Mouse (Mus musculus) T-helper 2 cell (primary cell): ENCODE measurements at regions not wholly inside any gene's neighbourhood (a gene's known extent, or its start where the extent isn't known, plus 50 kb on each side); places are given as distances from the start of the nearest gene placed in this dataset.

Source experiments
- in situ Hi-C: fragments of 300-600 bp; cut with MboI, MseI; formaldehyde crosslinking; loops from one replicate; pipeline ENCODE4 v1.15.1; 2025; ENCODE audit warnings: high pct_unique_total_duplicates

DNA sequence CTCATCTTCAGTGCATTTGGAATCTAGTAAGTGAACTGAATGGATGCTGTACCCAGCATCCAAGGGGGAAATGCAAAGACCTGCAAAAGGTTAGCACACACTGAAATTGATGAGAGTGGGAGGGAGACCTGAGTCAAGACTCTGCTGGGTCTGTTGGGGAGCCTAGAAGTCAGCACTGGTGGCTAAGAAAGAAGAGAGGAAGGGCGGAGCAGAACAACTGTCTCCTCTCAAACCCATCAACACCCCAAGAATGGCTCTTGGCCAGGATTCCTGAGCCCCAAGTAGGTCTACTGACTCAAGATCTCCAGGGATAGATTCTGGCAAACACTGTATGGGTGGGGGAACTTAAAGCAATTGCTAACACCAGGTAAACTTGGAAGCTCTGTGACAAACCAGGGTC is 57.7 kb upstream of the Prickle1 start:
- in situ Hi-C loops, result no loop called here

DNA sequence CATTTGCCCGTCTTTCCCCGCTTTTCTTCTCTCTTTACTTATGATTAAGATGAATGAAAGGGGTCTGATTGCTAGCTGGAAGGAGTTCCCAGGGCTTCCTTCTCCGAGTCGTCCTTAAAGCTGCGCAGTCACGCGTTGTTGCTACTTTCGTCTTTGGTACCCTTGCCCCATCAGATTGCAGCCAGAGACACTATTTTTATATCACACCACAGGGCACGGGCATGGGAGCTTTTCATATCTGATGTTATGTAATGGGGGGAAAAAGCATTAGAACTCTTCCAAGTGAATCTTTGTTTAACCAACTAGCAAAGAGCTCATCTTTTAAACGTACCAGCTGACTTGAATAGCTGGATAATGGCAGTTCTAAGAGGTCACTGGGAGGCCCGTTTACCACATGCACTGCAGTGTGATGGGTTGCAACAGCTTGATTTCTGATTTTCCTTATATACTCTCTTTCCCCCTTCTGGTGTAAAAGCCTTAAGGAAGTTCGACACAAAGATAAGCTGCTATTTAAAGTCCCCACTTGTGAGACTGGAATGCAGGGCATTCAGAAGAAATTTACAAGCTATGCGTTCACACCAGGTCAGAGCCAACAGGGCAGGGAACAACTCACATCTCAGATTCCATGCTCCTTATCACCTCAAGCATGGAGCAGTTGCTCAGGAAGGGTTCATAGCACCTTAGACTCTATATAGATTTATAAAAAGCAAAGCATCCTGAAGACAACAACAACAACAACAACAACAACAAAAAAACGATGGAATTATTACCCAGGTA is 55.5 kb upstream of the Prickle1 start:
- in situ Hi-C loops, result no loop called here

DNA sequence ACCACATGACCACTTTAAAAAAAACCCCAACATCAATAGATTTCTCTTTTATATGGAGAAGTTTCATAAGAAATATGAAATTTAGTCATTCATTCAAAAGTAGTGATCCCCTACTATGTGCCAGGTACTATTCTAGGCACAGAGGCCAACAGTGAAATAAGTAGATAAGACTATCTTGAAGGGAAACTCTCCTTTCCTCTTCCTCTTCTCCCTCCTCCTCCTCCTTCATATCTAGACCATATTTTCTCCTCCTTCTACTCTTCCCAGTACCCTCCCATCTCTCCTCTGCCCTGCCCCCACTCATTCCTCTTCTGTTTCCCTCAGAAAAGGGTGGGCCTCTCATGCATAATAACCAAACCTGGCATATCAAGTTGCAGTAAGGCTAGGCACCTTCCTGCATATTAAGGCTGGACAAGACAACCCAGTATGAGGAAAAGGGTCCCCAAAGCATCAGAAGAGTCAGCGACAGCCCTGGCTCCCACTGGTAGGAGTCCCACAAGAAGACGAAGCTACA is 54.4 kb upstream of the Prickle1 start:
- in situ Hi-C loops, result no loop called here

DNA sequence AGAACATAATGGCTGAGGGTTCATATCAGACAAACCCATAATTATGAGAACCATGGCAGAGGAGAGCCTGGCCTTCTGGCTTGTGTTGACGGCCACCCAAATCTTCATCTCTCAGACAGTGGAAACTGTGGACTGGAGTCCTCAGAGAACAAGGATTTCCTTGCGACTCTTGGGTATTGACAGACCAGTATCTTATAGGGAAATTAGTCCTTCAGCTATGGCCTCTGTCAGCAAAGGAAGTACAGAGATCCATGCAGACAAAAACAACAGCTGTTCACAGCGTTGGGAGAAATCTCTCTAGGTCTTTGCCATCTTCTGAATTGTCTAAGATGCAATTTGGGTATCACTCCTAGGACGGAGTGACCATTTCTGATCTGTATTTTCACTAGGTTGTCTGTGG is 53.0 kb upstream of the Prickle1 start:
- in situ Hi-C loops, result no loop called here

DNA sequence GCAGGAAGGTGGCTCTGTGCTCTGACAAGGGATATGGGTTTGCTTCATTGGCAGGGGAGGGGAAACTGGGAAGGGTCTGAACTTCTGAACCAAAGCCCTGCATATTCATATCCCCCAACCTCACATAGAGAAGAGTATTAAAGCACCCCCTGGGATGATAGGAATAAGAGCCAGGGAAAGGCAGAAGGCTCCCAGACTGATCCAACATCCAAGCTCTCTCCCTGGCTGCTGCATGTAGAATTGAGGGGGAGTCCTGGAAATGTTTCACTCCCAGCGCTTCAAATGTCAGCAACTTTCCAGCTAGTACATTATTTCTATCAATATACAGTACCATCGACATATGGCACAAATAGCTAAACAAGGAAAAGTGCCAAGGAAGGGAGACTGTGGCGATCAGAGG is 51.1 kb upstream of the Prickle1 start:
- in situ Hi-C loops, result no loop called here

DNA sequence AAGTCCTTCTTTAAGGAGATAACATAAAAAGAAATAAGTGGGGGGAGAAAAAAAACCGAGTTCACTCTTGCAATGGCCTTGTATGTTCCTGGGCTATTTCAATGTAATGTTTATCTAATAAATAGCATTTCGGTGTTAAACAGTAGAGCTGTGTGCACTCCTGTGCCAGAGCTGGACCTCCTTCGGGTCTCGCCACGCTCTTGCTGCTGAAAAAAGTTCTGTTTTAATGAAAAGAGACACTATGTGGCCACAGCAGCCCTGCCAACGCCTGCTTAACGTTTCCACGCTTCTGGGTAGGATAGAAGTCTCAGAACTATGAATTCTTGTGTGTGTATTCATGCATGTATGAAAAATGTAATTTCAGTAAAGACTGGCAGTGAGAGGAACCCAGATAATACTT is 50.3 kb upstream of the Prickle1 start:
- in situ Hi-C loops, result no loop called here
